Mouse (Mus musculus): ENCODE measurements around the gene Tmem9b. TPM values are rescaled to one million over a fixed set of nuclear protein-coding genes. Genes with fewer than 3 reads are reported as not detected.

Gene Tmem9b
- polyA plus RNA-seq, 1 experiment from 2014 or later, result 113 TPM

GRCm38 (mm10) chr7:109702721-109703120 is 50.0 kb downstream of the Tmem9b start:
- H3K9ac ChIP-seq, result no peak overlapping the region; the same call in 1 of the 2 replicates
- H3K4me2 ChIP-seq, result peak overlapping the region; percentile 65
- ATAC-seq (ENCODE audit: low FRiP score), result no peak
- H3K27me3 ChIP-seq, result 0 out of 2 replicates have a peak, but pooled peaks cover 4% of the 10 kb centered on the region
- 38% methylated on average over 4 of the region's 4 CpGs for WGBS
- no peaks in the 10 kb centered on the region for H3K9me3 ChIP-seq
- H3K27ac ChIP-seq, result no peak overlapping the region
- peak overlapping the region; percentile 59 for H3K4me3 ChIP-seq
- 0 out of 2 replicates have a peak, but pooled peaks cover 6% of the 10 kb centered on the region for H3K4me1 ChIP-seq (replicated peaks)
- H3K36me3 ChIP-seq, result no peaks in the 10 kb centered on the region

- Histone ChIP-seq H3K27me3 (0 out of 2 replicates have a peak, but pooled peaks cover 4% of the 10 kb centered on the region), H3K9ac (no peak overlapping the region), H3K27ac (no peak overlapping the region), H3K36me3 (no peaks in the 10 kb centered on the region), H3K4me3 (no peak overlapping the region), H3K9me3 (no peaks in the 10 kb centered on the region), H3K4me1 (replicated peaks) (0 out of 2 replicates have a peak, but pooled peaks cover 6% of the 10 kb centered on the region), H3K4me2 (no peak overlapping the region)
- ATAC-seq (ENCODE audit: low FRiP score), result no peak
Observed at GRCm38 (mm10) chr7:109700213-109700612, 52.5 kb downstream of the Tmem9b start.

- Histone ChIP-seq H3K27me3 (no peaks in the 10 kb centered on the region), H3K4me2 (no peak overlapping the region), H3K9ac (no peak overlapping the region), H3K9me3 (no peaks in the 10 kb centered on the region), H3K36me3 (no peaks in the 10 kb centered on the region), H3K4me3 (no peak overlapping the region), H3K27ac (no peak overlapping the region), H3K4me1 (replicated peaks) (no peaks in the 10 kb centered on the region)
- ATAC-seq (ENCODE audit: low FRiP score), result no peak
- WGBS, result 91% methylated on average over 10 of the region's 10 CpGs
Observed at GRCm38 (mm10) chr7:109695339-109695726, 57.3 kb downstream of the Tmem9b start.

GRCm38 (mm10) chr7:109694576-109695338 is 57.9 kb downstream of the Tmem9b start:
- H3K27ac ChIP-seq, result no peak overlapping the region
- no peaks in the 10 kb centered on the region for H3K4me1 ChIP-seq (replicated peaks)
- H3K4me2 ChIP-seq, result no peak overlapping the region
- no peak for ATAC-seq (ENCODE audit: low FRiP score)
- H3K9ac ChIP-seq, result no peak overlapping the region
- H3K36me3 ChIP-seq, result no peaks in the 10 kb centered on the region
- no peak overlapping the region for H3K4me3 ChIP-seq
- H3K9me3 ChIP-seq, result no peaks in the 10 kb centered on the region
- 79% methylated on average over 13 of the region's 13 CpGs for WGBS
- no peaks in the 10 kb centered on the region for H3K27me3 ChIP-seq

- no peaks in the 10 kb centered on the region; the same call in 1 of the 2 replicates for H3K4me1 ChIP-seq (replicated peaks)
- no peaks in the 10 kb centered on the region for H3K9me3 ChIP-seq
- H3K36me3 ChIP-seq, result no peaks in the 10 kb centered on the region
- no peak overlapping the region for H3K4me2 ChIP-seq
- ATAC-seq (ENCODE audit: low FRiP score), result no peak
- WGBS, result 93% methylated on average over 5 of the region's 5 CpGs
- H3K27me3 ChIP-seq, result no peaks in the 10 kb centered on the region
- H3K4me3 ChIP-seq, result no peak overlapping the region
- no peak overlapping the region for H3K9ac ChIP-seq
- no peak overlapping the region for H3K27ac ChIP-seq
Observed at GRCm38 (mm10) chr7:109690961-109691360, 61.7 kb downstream of the Tmem9b start.

GRCm38 (mm10) chr7:109690101-109690500 is 62.6 kb downstream of the Tmem9b start:
- ATAC-seq (ENCODE audit: low FRiP score), result no peak

GRCm38 (mm10) chr7:109686585-109687128 is 66.0 kb downstream of the Tmem9b start:
- no peak for ATAC-seq (ENCODE audit: low FRiP score)
- WGBS, result 47% methylated on average over 9 of the region's 9 CpGs
- H3K9me3 ChIP-seq, result no peaks in the 10 kb centered on the region
- no peak overlapping the region for H3K4me3 ChIP-seq
- no peaks in the 10 kb centered on the region; the same call in 1 of the 2 replicates for H3K4me1 ChIP-seq (replicated peaks)
- no peaks in the 10 kb centered on the region for H3K36me3 ChIP-seq
- no peaks in the 10 kb centered on the region for H3K27me3 ChIP-seq
- no peak overlapping the region for H3K4me2 ChIP-seq
- no peak overlapping the region for H3K27ac ChIP-seq
- H3K9ac ChIP-seq, result no peak overlapping the region

More at GRCm38 (mm10) chr7:109690101-109690500, 62.6 kb downstream of the Tmem9b start:
- no peaks in the 10 kb centered on the region for H3K36me3 ChIP-seq
- H3K4me2 ChIP-seq, result no peak overlapping the region
- H3K4me1 ChIP-seq (replicated peaks), result no peaks in the 10 kb centered on the region; the same call in 1 of the 2 replicates
- no peaks in the 10 kb centered on the region for H3K9me3 ChIP-seq
- no peak overlapping the region for H3K9ac ChIP-seq
- 88% methylated on average over 3 of the region's 3 CpGs for WGBS
- no peaks in the 10 kb centered on the region for H3K27me3 ChIP-seq
- no peak overlapping the region for H3K27ac ChIP-seq
- no peak overlapping the region for H3K4me3 ChIP-seq

Other genes with a start within 250 kb of the Tmem9b start
- gene Trim66, start 244.7 kb downstream of the Tmem9b start, polyA plus RNA-seq (2015; fragmentation: Nextera tagmentation; extraction: Ambion mirVana), result 0.22 and 0.34 TPM in 2 replicates
- gene Rpl27a, start 233.7 kb downstream of the Tmem9b start, polyA plus RNA-seq (2015; fragmentation: Nextera tagmentation; extraction: Ambion mirVana), result 89.0 TPM in 2 replicates
- 22.6 and 25.6 TPM in 2 replicates for gene St5, start 49.3 kb downstream of the Tmem9b start, polyA plus RNA-seq (2015; fragmentation: Nextera tagmentation; extraction: Ambion mirVana)
- 15.5 TPM in 2 replicates for gene Akip1, start 49.2 kb downstream of the Tmem9b start, polyA plus RNA-seq (2015; fragmentation: Nextera tagmentation; extraction: Ambion mirVana)
- gene BC051019, start 29.0 kb downstream of the Tmem9b start, polyA plus RNA-seq (2015; fragmentation: Nextera tagmentation; extraction: Ambion mirVana), result 0.16 and 1.00 TPM in 2 replicates
- gene Ascl3, start 21.1 kb downstream of the Tmem9b start, polyA plus RNA-seq (2015; fragmentation: Nextera tagmentation; extraction: Ambion mirVana), result 0.42 TPM in 1 of 2 replicates, not detected in the other
- 3.9 and 4.1 TPM in 2 replicates for gene Nrip3, start 29.1 kb upstream of the Tmem9b start, polyA plus RNA-seq (2015; fragmentation: Nextera tagmentation; extraction: Ambion mirVana)
- 1.4 and 1.9 TPM in 2 replicates for gene Scube2, start 112.8 kb upstream of the Tmem9b start, polyA plus RNA-seq (2015; fragmentation: Nextera tagmentation; extraction: Ambion mirVana)
- gene Dennd5a, start 207.6 kb upstream of the Tmem9b start, polyA plus RNA-seq (2015; fragmentation: Nextera tagmentation; extraction: Ambion mirVana), result 41.6 and 42.5 TPM in 2 replicates
- 69.5 and 75.6 TPM in 2 replicates for gene Tmem41b, start 234.1 kb upstream of the Tmem9b start, polyA plus RNA-seq (2015; fragmentation: Nextera tagmentation; extraction: Ambion mirVana)